Mouse (Mus musculus): ENCODE measurements around the gene Tgm1.

- TF ChIP-seq CTCF (conservative IDR thresholded peaks at IDR 0.05; ENCODE audit: low read length) (no peak), NANOG (IDR thresholded peaks at IDR 0.05; ENCODE audit: borderline replicate concordance, low read length) (no peak)
These were observed 6.9 kb upstream of the Tgm1 start for GRCm38 (mm10) chr14:55720666-55721065.

Data from E14TG2a.4 (cell line).